Mouse (Mus musculus) kidney, postnatal 25 days (tissue): ENCODE results near the gene Prune2.
"Not testable (repeated sequence)": the region's sequence is repeated elsewhere in the genome, so short reads cannot be mapped to it uniquely, and the experiment has no call there.

Source experiments
- DNase-seq, 2 experiments: peaks; one replicate each; pipeline ENCODE4 v3.0.0; 2021; ENCODE audit warnings: mixed read lengths in 2 of 2

The Prune2 gene

GRCm38 (mm10) chr19:17136677-17137460 lies 181.0 kb downstream of the Prune2 start:
- DNase-seq: peak; percentile 30 to 46

GRCm38 (mm10) chr19:17137656-17138055 lies 181.7 kb downstream of the Prune2 start:
- no peak for DNase-seq

- no peak for DNase-seq
These were observed 182.4 kb downstream of the Prune2 start for GRCm38 (mm10) chr19:17138144-17138915.

- no peak for DNase-seq
These were observed 184.3 kb downstream of the Prune2 start for GRCm38 (mm10) chr19:17140016-17140914.

- DNase-seq: no peak
These were observed 187.3 kb downstream of the Prune2 start for GRCm38 (mm10) chr19:17143245-17143644.

- no peak for DNase-seq
These were observed 188.3 kb downstream of the Prune2 start for GRCm38 (mm10) chr19:17144205-17144604.

- DNase-seq: no peak
These were observed 194.1 kb downstream of the Prune2 start for GRCm38 (mm10) chr19:17150064-17150463.

- DNase-seq: no peak
These were observed 195.9 kb downstream of the Prune2 start for GRCm38 (mm10) chr19:17151781-17152180.

- DNase-seq: no peak
These were observed 196.5 kb downstream of the Prune2 start for GRCm38 (mm10) chr19:17152461-17152860.

GRCm38 (mm10) chr19:17153911-17154639 lies 198.2 kb downstream of the Prune2 start:
- DNase-seq: no peak

GRCm38 (mm10) chr19:17155216-17155615 lies 199.3 kb downstream of the Prune2 start:
- DNase-seq: no peak

GRCm38 (mm10) chr19:17159676-17160075 lies 203.8 kb downstream of the Prune2 start:
- DNase-seq: peak in 1 of 2 experiments; percentile 36

- no peak for DNase-seq
These were observed 204.3 kb downstream of the Prune2 start for GRCm38 (mm10) chr19:17160231-17160630.

GRCm38 (mm10) chr19:17163511-17163953 lies 207.6 kb downstream of the Prune2 start:
- peak; percentile 65 to 73 for DNase-seq

GRCm38 (mm10) chr19:17166288-17166687 lies 210.4 kb downstream of the Prune2 start:
- DNase-seq: peak in 1 of 2 experiments; percentile 38

GRCm38 (mm10) chr19:17168186-17168585 lies 212.3 kb downstream of the Prune2 start:
- no peak for DNase-seq

GRCm38 (mm10) chr19:17169746-17170145 lies 213.8 kb downstream of the Prune2 start:
- DNase-seq: no peak

- DNase-seq: not testable (repeated sequence)
These were observed 218.6 kb downstream of the Prune2 start for GRCm38 (mm10) chr19:17174501-17174900.

GRCm38 (mm10) chr19:17180506-17180905 lies 224.6 kb downstream of the Prune2 start:
- DNase-seq: no peak

- no peak for DNase-seq
These were observed 238.8 kb downstream of the Prune2 start for GRCm38 (mm10) chr19:17194730-17195129.

- no peak for DNase-seq
These were observed 243.1 kb downstream of the Prune2 start for GRCm38 (mm10) chr19:17199059-17199458.

GRCm38 (mm10) chr19:17207141-17207540 lies 251.2 kb downstream of the Prune2 start:
- DNase-seq: no peak
